Mouse (Mus musculus) CH12.LX (cell line): ENCODE results near the gene Sgpl1.

Experiments
- CHD2 ChIP-seq: IDR thresholded peaks from 2 replicates; pipeline ENCODE4 v1.6.1; 2011; ENCODE audit warnings: low read length, improper control_type of control experiment
- CTCF ChIP-seq, 2 experiments: IDR thresholded peaks in 1 of 2; conservative IDR thresholded peaks in 1 of 2; 2 replicates each; pipeline ENCODE4 v1.5.1; 2011 to 2012; ENCODE audit warnings: low read depth in 2 of 2, low read length in 2 of 2, improper control_type of control experiment in 1 of 2, inconsistent platforms in 1 of 2, mild to moderate bottlenecking in 1 of 2, moderate library complexity in 1 of 2
- E2F4 ChIP-seq: IDR thresholded peaks from 2 replicates; pipeline ENCODE4 v1.6.1; 2011; ENCODE audit warnings: low read depth, low read length, improper control_type of control experiment; ENCODE audit not compliant: insufficient replicate concordance
- HCFC1 ChIP-seq: IDR thresholded peaks from 2 replicates; pipeline ENCODE4 v1.6.1; 2012; ENCODE audit warnings: low read depth, mild to moderate bottlenecking, inconsistent platforms, low read length, improper control_type of control experiment
- KAT2A ChIP-seq: IDR thresholded peaks from 2 replicates; pipeline ENCODE4 v1.6.1; 2012; ENCODE audit warnings: low read length, improper control_type of control experiment, inconsistent platforms; ENCODE audit not compliant: insufficient replicate concordance
- MAZ ChIP-seq: IDR thresholded peaks from 2 replicates; pipeline ENCODE4 v1.6.1; 2012; ENCODE audit warnings: low read depth, mild to moderate bottlenecking, inconsistent platforms, low read length, improper control_type of control experiment, moderate library complexity
- MXI1 ChIP-seq: IDR thresholded peaks from 2 replicates; pipeline ENCODE4 v1.6.1; 2011; ENCODE audit warnings: mild to moderate bottlenecking, low read depth, low read length, improper control_type of control experiment
- NELFE ChIP-seq: IDR thresholded peaks from 2 replicates; pipeline ENCODE4 v1.6.1; 2011; ENCODE audit warnings: low read depth, low read length, improper control_type of control experiment
- POLR2AphosphoS2 ChIP-seq: IDR thresholded peaks from 2 replicates; pipeline ENCODE4 v1.6.1; 2011; ENCODE audit warnings: low read depth, low read length, improper control_type of control experiment
- TCF12 ChIP-seq: IDR thresholded peaks from 2 replicates; pipeline ENCODE4 v1.6.1; 2014; ENCODE audit warnings: low read depth, mild to moderate bottlenecking, inconsistent platforms, low read length, improper control_type of control experiment
- USF2 ChIP-seq: conservative IDR thresholded peaks from 2 replicates; pipeline ENCODE4 v1.6.1; 2011; ENCODE audit warnings: low read depth, low read length, improper control_type of control experiment

DNA sequence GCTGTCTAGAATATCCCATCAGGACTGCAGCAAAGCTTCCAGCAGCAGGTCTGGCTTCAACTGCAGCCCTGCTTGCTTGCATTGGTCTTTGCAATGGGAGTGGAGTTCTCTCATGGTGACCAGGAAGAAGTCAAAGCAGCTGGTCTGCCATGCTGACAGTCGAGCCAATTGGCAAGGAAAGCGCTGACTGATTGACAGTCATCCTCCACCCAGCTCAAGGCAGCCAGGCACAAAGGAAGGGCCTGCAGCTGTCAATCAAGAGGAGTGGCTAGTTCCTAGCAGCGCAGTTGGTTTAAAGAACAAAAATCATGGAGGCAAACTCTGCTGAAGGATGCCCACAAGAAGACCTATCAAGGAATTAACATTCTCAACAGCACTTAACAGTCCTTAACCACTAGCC is 61.0 kb downstream of the Sgpl1 start:
- TF ChIP-seq NELFE (no peak), POLR2AphosphoS2 (no peak), HCFC1 (no peak), E2F4 (no peak), CTCF (conservative IDR thresholded peaks at IDR 0.05 in 1 of 2, IDR thresholded peaks at IDR 0.05 in 1 of 2; ENCODE audit: low read depth in 2 of 2, low read length in 2 of 2) (no peak), CHD2 (no peak), MAZ (no peak), TCF12 (no peak), MXI1 (no peak), KAT2A (no peak), USF2 (no peak)
